Mouse (Mus musculus): ENCODE data around the gene Hoxb7.

DNA sequence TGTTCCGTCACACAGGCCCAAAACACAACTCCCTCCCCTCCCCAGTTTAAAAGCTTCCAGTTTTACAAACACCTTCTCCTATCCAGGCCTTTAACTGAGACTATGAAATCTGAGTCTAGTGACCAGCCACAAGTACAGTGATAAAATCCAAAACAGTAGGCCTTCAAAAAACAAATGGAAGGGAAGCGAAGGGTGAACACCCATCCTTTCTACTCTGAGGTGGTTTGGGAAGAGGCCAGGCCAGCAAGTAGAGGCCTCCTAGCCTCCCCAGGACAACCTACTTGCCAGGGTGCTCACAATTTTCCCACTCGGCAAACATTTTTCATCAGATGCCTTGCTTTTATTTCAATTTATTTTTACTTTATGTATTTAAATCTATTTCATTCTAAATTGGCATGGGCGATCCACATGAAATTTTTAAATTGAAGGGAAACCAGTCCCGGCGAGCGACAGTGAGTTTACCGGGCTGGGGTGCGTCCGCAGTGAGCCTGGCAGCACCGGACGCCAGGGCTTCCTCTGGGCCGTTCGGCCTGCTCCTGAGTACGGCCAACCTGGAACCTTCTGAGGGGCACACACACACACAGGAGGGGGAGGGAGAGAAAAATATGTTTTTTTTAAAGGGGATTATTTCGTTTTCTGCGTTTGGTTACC lies 4.4 kb downstream of the Hoxb7 start:
- TF ChIP-seq CTCF (conservative IDR thresholded peaks at IDR 0.05; ENCODE audit: insufficient read depth, insufficient read length, low read depth, low read length): no peak
- TF ChIP-seq POLR2A (IDR thresholded peaks at IDR 0.05; ENCODE audit: low read depth, low read length): no peak
